Mouse (Mus musculus): Measurements from ENCODE around the gene Ppp2r5c. TPM values are rescaled to one million over a fixed set of nuclear protein-coding genes. Genes with fewer than 3 reads are reported as not detected.
A peak's percentile ranks its signal among the peaks of the same experiment; 100 is the strongest.

Ppp2r5c gene
- total and polyA plus RNA-seq, 3 experiments: 72.0 to 100.0 (median 93.9) TPM

- Histone ChIP-seq H3K79me2 (ENCODE audit: control insufficient read depth, insufficient read depth, low read length, poor library complexity) (no peaks in the 10 kb centered on the region), H3K27ac (ENCODE audit: control insufficient read depth, low read depth, low read length) (no peak overlapping the region), H3K27me3 (ENCODE audit: control insufficient read depth in 1 of 2, insufficient read depth in 2 of 2, low read length in 2 of 2) (peaks cover 0 to 6% of the 10 kb centered on the region in 2 experiments; a peak in 2 of 4 replicates), H3K36me3 (ENCODE audit: control insufficient read depth in 1 of 2, insufficient read depth in 2 of 2, low read length in 2 of 2) (no peaks in the 10 kb centered on the region), H3K4me1 (ENCODE audit: control insufficient read depth in 1 of 2, insufficient read depth in 2 of 2, low read length in 2 of 2) (peaks cover 0 to 7% of the 10 kb centered on the region in 2 experiments; a peak in 2 of 4 replicates), H3K9me3 (replicated peaks; ENCODE audit: insufficient read depth, low read length) (no peaks in the 10 kb centered on the region), H3K9ac (ENCODE audit: control insufficient read depth, low read depth, low read length, poor library complexity, severe bottlenecking) (no peak overlapping the region), H3K4me3 (ENCODE audit: control insufficient read depth in 1 of 2, insufficient read depth in 1 of 2, low read depth in 2 of 2, low read length in 2 of 2) (no peak overlapping the region)
- TF ChIP-seq USF2 (IDR thresholded peaks at IDR 0.05; ENCODE audit: borderline replicate concordance in 1 of 2, insufficient read depth in 1 of 2, low read depth in 1 of 2, low read length in 2 of 2) (no peak), JUND (IDR thresholded peaks at IDR 0.05; ENCODE audit: low read depth, low read length) (no peak), ETS1 (IDR thresholded peaks at IDR 0.05; ENCODE audit: low read depth, low read length) (no peak), MXI1 (IDR thresholded peaks at IDR 0.05; ENCODE audit: low read depth, low read length) (no peak), MAX (IDR thresholded peaks at IDR 0.05; ENCODE audit: low read length) (no peak), MYB (IDR thresholded peaks at IDR 0.05; ENCODE audit: low read depth, low read length) (no peak), ZMIZ1 (IDR thresholded peaks at IDR 0.05; ENCODE audit: low read depth, low read length) (no peak), TBP (IDR thresholded peaks at IDR 0.05; ENCODE audit: low read depth, low read length) (no peak), MAZ (IDR thresholded peaks at IDR 0.05; ENCODE audit: low read depth, low read length) (no peak), RAD21 (IDR thresholded peaks at IDR 0.05; ENCODE audit: low read depth, low read length) (no peak)
- no peak for DNase-seq (ENCODE audit: low read depth, low spot score)
Observed at GRCm38 (mm10) chr12:110431805-110432204, 15.1 kb upstream of the Ppp2r5c start.

GRCm38 (mm10) chr12:110436638-110437366 lies 10.1 kb upstream of the Ppp2r5c start:
- no peak overlapping the region for H3K4me3 ChIP-seq (ENCODE audit: control insufficient read depth in 1 of 2, insufficient read depth in 1 of 2, low read depth in 2 of 2, low read length in 2 of 2)
- no peaks in the 10 kb centered on the region for H3K36me3 ChIP-seq (ENCODE audit: control insufficient read depth in 1 of 2, insufficient read depth in 2 of 2, low read length in 2 of 2)
- H3K9ac ChIP-seq (ENCODE audit: control insufficient read depth, low read depth, low read length, poor library complexity, severe bottlenecking): no peak overlapping the region
- 0 out of 2 replicates have a peak, but pooled peaks have one; percentile 28 for TF ChIP-seq MAX (IDR thresholded peaks at IDR 0.05; ENCODE audit: low read length)
- no peak for TF ChIP-seq NRF1 (IDR thresholded peaks at IDR 0.05; ENCODE audit: insufficient read depth, low read depth, low read length, poor library complexity, severe bottlenecking)
- no peak for TF ChIP-seq POLR2AphosphoS2 (IDR thresholded peaks at IDR 0.05; ENCODE audit: low read length)
- TF ChIP-seq KAT2A (conservative IDR thresholded peaks at IDR 0.05; ENCODE audit: low read depth, low read length): no peak
- peaks cover 0 to 8% of the 10 kb centered on the region in 2 experiments; a peak in 1 of 4 replicates for H3K4me1 ChIP-seq (ENCODE audit: control insufficient read depth in 1 of 2, insufficient read depth in 2 of 2, low read length in 2 of 2)
- no peaks in the 10 kb centered on the region for H3K79me2 ChIP-seq (ENCODE audit: control insufficient read depth, insufficient read depth, low read length, poor library complexity)
- H3K27ac ChIP-seq (ENCODE audit: control insufficient read depth, low read depth, low read length): no peak overlapping the region
- no peaks in the 10 kb centered on the region for H3K9me3 ChIP-seq (replicated peaks; ENCODE audit: insufficient read depth, low read length)
- H3K27me3 ChIP-seq (ENCODE audit: control insufficient read depth in 1 of 2, insufficient read depth in 2 of 2, low read length in 2 of 2): peaks cover 0 to 6% of the 10 kb centered on the region in 2 experiments; a peak in 2 of 4 replicates
- no peak for DNase-seq (ENCODE audit: low read depth, low spot score)

DNA sequence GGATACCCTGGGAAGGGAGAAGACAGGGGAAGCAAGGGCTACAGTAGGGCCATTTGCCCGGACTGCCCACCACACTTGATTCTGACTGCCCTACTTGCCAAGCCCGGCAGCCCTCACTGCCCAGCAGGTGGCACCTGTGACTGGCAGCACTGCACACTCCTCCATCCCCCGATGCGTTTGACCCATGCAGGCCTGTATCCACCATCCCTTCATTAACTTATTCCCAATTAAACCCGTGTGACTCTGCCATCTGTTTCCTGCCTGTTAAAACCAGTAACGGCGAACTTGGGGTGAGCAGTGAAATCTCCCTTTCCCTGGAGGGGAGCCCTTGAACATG lies 9.6 kb upstream of the Ppp2r5c start:
- H3K79me2 ChIP-seq (ENCODE audit: control insufficient read depth, insufficient read depth, low read length, poor library complexity): no peaks in the 10 kb centered on the region
- H3K27ac ChIP-seq (ENCODE audit: control insufficient read depth, low read depth, low read length): no peak overlapping the region
- H3K36me3 ChIP-seq (ENCODE audit: control insufficient read depth in 1 of 2, insufficient read depth in 2 of 2, low read length in 2 of 2): no peaks in the 10 kb centered on the region
- no peak for DNase-seq (ENCODE audit: low read depth, low spot score)
- H3K9me3 ChIP-seq (replicated peaks; ENCODE audit: insufficient read depth, low read length): no peaks in the 10 kb centered on the region
- TF ChIP-seq CHD2 (IDR thresholded peaks at IDR 0.05; ENCODE audit: low read length) (no peak), SMC3 (IDR thresholded peaks at IDR 0.05; ENCODE audit: low read depth, low read length) (0 out of 2 replicates have a peak, but pooled peaks have one; percentile 17), CTCF (IDR thresholded peaks at IDR 0.05 in 2 of 3, conservative IDR thresholded peaks at IDR 0.05 in 1 of 3; ENCODE audit: control insufficient read depth in 1 of 3, insufficient read depth in 1 of 3, low read depth in 2 of 3, low read length in 3 of 3, poor library complexity in 1 of 3, severe bottlenecking in 1 of 3) (peak in 2 of 3 experiments; percentile 22 to 34; a peak in 4 of 6 replicates)
- peaks cover 0 to 6% of the 10 kb centered on the region in 2 experiments; a peak in 2 of 4 replicates for H3K27me3 ChIP-seq (ENCODE audit: control insufficient read depth in 1 of 2, insufficient read depth in 2 of 2, low read length in 2 of 2)
- H3K4me3 ChIP-seq (ENCODE audit: control insufficient read depth in 1 of 2, insufficient read depth in 1 of 2, low read depth in 2 of 2, low read length in 2 of 2): no peak overlapping the region
- H3K4me1 ChIP-seq (ENCODE audit: control insufficient read depth in 1 of 2, insufficient read depth in 2 of 2, low read length in 2 of 2): peaks cover 0 to 8% of the 10 kb centered on the region in 2 experiments; a peak in 1 of 4 replicates
- no peak overlapping the region for H3K9ac ChIP-seq (ENCODE audit: control insufficient read depth, low read depth, low read length, poor library complexity, severe bottlenecking)

Data from MEL (cell line).